Mouse (Mus musculus): ENCODE data around the gene Rab31. TPM values are rescaled to one million over a fixed set of nuclear protein-coding genes. Genes with fewer than 3 reads are reported as not detected.
"Not testable (repeated sequence)": the region's sequence is repeated elsewhere in the genome, so short reads cannot be mapped to it uniquely, and the experiment has no call there.

Gene Rab31
- polyA plus RNA-seq, 1 experiment from 2014 or later: 31.0 TPM

- Histone ChIP-seq H3K4me3 (ENCODE audit: control insufficient read depth in 1 of 2, insufficient read depth in 1 of 2, low read depth in 1 of 2, low read length in 2 of 2) (no peak overlapping the region), H3K4me1 (ENCODE audit: control insufficient read depth in 2 of 2, insufficient read depth in 2 of 2, low read length in 2 of 2) (peaks cover 3 to 9% of the 10 kb centered on the region in 2 experiments), H3K36me3 (ENCODE audit: control insufficient read depth, insufficient read depth, low read length) (no peaks in the 10 kb centered on the region), H3K27ac (replicated peaks in 1 of 2; ENCODE audit: control insufficient read depth in 1 of 2, insufficient read depth in 1 of 2, low read depth in 2 of 2, low read length in 2 of 2) (no peak overlapping the region), H3K4me2 (ENCODE audit: low read length) (no peak overlapping the region), H3K27me3 (ENCODE audit: control insufficient read depth, insufficient read depth, low read length) (no peaks in the 10 kb centered on the region), H3K9ac (ENCODE audit: low read length) (no peak overlapping the region), H3K9me3 (ENCODE audit: control insufficient read depth, low read length) (no peaks in the 10 kb centered on the region)
- 87% methylated on average over 1 of the region's 1 CpGs for WGBS
- no peak for ATAC-seq (ENCODE audit: insufficient number of reproducible peaks, insufficient read depth, low FRiP score, low read depth)
Observed at GRCm38 (mm10) chr17:65639144-65639543, 133.4 kb downstream of the Rab31 start.

- H3K27me3 ChIP-seq (ENCODE audit: control insufficient read depth, insufficient read depth, low read length): no peaks in the 10 kb centered on the region
- WGBS: 65% methylated on average over 14 of the region's 14 CpGs
- peaks cover 3% of the 10 kb centered on the region in 2 experiments; a peak in 3 of 4 replicates for H3K4me1 ChIP-seq (ENCODE audit: control insufficient read depth in 2 of 2, insufficient read depth in 2 of 2, low read length in 2 of 2)
- H3K27ac ChIP-seq (replicated peaks in 1 of 2; ENCODE audit: control insufficient read depth in 1 of 2, insufficient read depth in 1 of 2, low read depth in 2 of 2, low read length in 2 of 2): no peak overlapping the region
- H3K9me3 ChIP-seq (ENCODE audit: control insufficient read depth, low read length): no peaks in the 10 kb centered on the region
- no peak overlapping the region for H3K9ac ChIP-seq (ENCODE audit: low read length)
- H3K36me3 ChIP-seq (ENCODE audit: control insufficient read depth, insufficient read depth, low read length): no peaks in the 10 kb centered on the region
- H3K4me3 ChIP-seq (ENCODE audit: control insufficient read depth in 1 of 2, insufficient read depth in 1 of 2, low read depth in 1 of 2, low read length in 2 of 2): no peak overlapping the region
- no peak overlapping the region for H3K4me2 ChIP-seq (ENCODE audit: low read length)
- no peak for ATAC-seq (ENCODE audit: insufficient number of reproducible peaks, insufficient read depth, low FRiP score, low read depth)
Observed at GRCm38 (mm10) chr17:65635715-65636360, 136.7 kb downstream of the Rab31 start.

GRCm38 (mm10) chr17:65629943-65630342, 142.6 kb downstream of the Rab31 start:
- H3K27ac ChIP-seq (replicated peaks in 1 of 2; ENCODE audit: control insufficient read depth in 1 of 2, insufficient read depth in 1 of 2, low read depth in 2 of 2, low read length in 2 of 2): no peak overlapping the region
- H3K9ac ChIP-seq (ENCODE audit: low read length): no peak overlapping the region
- no peak overlapping the region for H3K4me3 ChIP-seq (ENCODE audit: control insufficient read depth in 1 of 2, insufficient read depth in 1 of 2, low read depth in 1 of 2, low read length in 2 of 2)
- H3K27me3 ChIP-seq (ENCODE audit: control insufficient read depth, insufficient read depth, low read length): no peaks in the 10 kb centered on the region
- H3K4me1 ChIP-seq (ENCODE audit: control insufficient read depth in 2 of 2, insufficient read depth in 2 of 2, low read length in 2 of 2): peaks cover 0 to 4% of the 10 kb centered on the region in 2 experiments; a peak in 3 of 4 replicates
- no peak overlapping the region for H3K4me2 ChIP-seq (ENCODE audit: low read length)
- WGBS: 78% methylated on average over 6 of the region's 6 CpGs
- no peaks in the 10 kb centered on the region for H3K9me3 ChIP-seq (ENCODE audit: control insufficient read depth, low read length)
- no peak for ATAC-seq (ENCODE audit: insufficient number of reproducible peaks, insufficient read depth, low FRiP score, low read depth)
- H3K36me3 ChIP-seq (ENCODE audit: control insufficient read depth, insufficient read depth, low read length): no peaks in the 10 kb centered on the region

- not testable (repeated sequence) for H3K9ac ChIP-seq (ENCODE audit: low read length); H3K36me3 ChIP-seq (ENCODE audit: control insufficient read depth, insufficient read depth, low read length); H3K27me3 ChIP-seq (ENCODE audit: control insufficient read depth, insufficient read depth, low read length); H3K4me1 ChIP-seq (ENCODE audit: control insufficient read depth in 2 of 2, insufficient read depth in 2 of 2, low read length in 2 of 2); H3K9me3 ChIP-seq (ENCODE audit: control insufficient read depth, low read length); H3K4me3 ChIP-seq (ENCODE audit: control insufficient read depth in 1 of 2, insufficient read depth in 1 of 2, low read depth in 1 of 2, low read length in 2 of 2); H3K4me2 ChIP-seq (ENCODE audit: low read length); ATAC-seq (ENCODE audit: insufficient number of reproducible peaks, insufficient read depth, low FRiP score, low read depth); H3K27ac ChIP-seq (replicated peaks in 1 of 2; ENCODE audit: control insufficient read depth in 1 of 2, insufficient read depth in 1 of 2, low read depth in 2 of 2, low read length in 2 of 2)
- WGBS: 38% methylated on average over 13 of the region's 13 CpGs
Observed at GRCm38 (mm10) chr17:65628823-65629532, 143.6 kb downstream of the Rab31 start.

- H3K27ac ChIP-seq (replicated peaks in 1 of 2; ENCODE audit: control insufficient read depth in 1 of 2, insufficient read depth in 1 of 2, low read depth in 2 of 2, low read length in 2 of 2): no peak overlapping the region
- ATAC-seq (ENCODE audit: insufficient number of reproducible peaks, insufficient read depth, low FRiP score, low read depth): no peak
- WGBS: 79% methylated on average over 6 of the region's 6 CpGs
- H3K4me1 ChIP-seq (ENCODE audit: control insufficient read depth in 2 of 2, insufficient read depth in 2 of 2, low read length in 2 of 2): peaks cover 0 to 2% of the 10 kb centered on the region in 2 experiments; a peak in 2 of 4 replicates
- H3K36me3 ChIP-seq (ENCODE audit: control insufficient read depth, insufficient read depth, low read length): no peaks in the 10 kb centered on the region
- peaks cover 5% of the 10 kb centered on the region; the same call in 1 of the 2 replicates for H3K9me3 ChIP-seq (ENCODE audit: control insufficient read depth, low read length)
- no peak overlapping the region for H3K4me2 ChIP-seq (ENCODE audit: low read length)
- H3K4me3 ChIP-seq (ENCODE audit: control insufficient read depth in 1 of 2, insufficient read depth in 1 of 2, low read depth in 1 of 2, low read length in 2 of 2): no peak overlapping the region
- no peaks in the 10 kb centered on the region for H3K27me3 ChIP-seq (ENCODE audit: control insufficient read depth, insufficient read depth, low read length)
- no peak overlapping the region for H3K9ac ChIP-seq (ENCODE audit: low read length)
Observed at GRCm38 (mm10) chr17:65626301-65626700, 146.3 kb downstream of the Rab31 start.

- H3K27ac ChIP-seq (replicated peaks in 1 of 2; ENCODE audit: control insufficient read depth in 1 of 2, insufficient read depth in 1 of 2, low read depth in 2 of 2, low read length in 2 of 2): no peak overlapping the region
Observed at GRCm38 (mm10) chr17:65625563-65625962, 147.0 kb downstream of the Rab31 start.

GRCm38 (mm10) chr17:65623130-65623529, 149.4 kb downstream of the Rab31 start:
- H3K4me3 ChIP-seq (ENCODE audit: control insufficient read depth in 1 of 2, insufficient read depth in 1 of 2, low read depth in 1 of 2, low read length in 2 of 2): no peak overlapping the region
- H3K9ac ChIP-seq (ENCODE audit: low read length): no peak overlapping the region
- peaks cover 5% of the 10 kb centered on the region; the same call in 1 of the 2 replicates for H3K9me3 ChIP-seq (ENCODE audit: control insufficient read depth, low read length)
- ATAC-seq (ENCODE audit: insufficient number of reproducible peaks, insufficient read depth, low FRiP score, low read depth): no peak
- no peak overlapping the region for H3K4me2 ChIP-seq (ENCODE audit: low read length)
- H3K27me3 ChIP-seq (ENCODE audit: control insufficient read depth, insufficient read depth, low read length): no peaks in the 10 kb centered on the region
- no peaks in the 10 kb centered on the region for H3K4me1 ChIP-seq (ENCODE audit: control insufficient read depth in 2 of 2, insufficient read depth in 2 of 2, low read length in 2 of 2)
- H3K36me3 ChIP-seq (ENCODE audit: control insufficient read depth, insufficient read depth, low read length): no peaks in the 10 kb centered on the region
- H3K27ac ChIP-seq (replicated peaks in 1 of 2; ENCODE audit: control insufficient read depth in 1 of 2, insufficient read depth in 1 of 2, low read depth in 2 of 2, low read length in 2 of 2): no peak overlapping the region

More at GRCm38 (mm10) chr17:65625563-65625962, 147.0 kb downstream of the Rab31 start:
- H3K9me3 ChIP-seq (ENCODE audit: control insufficient read depth, low read length): peaks cover 5% of the 10 kb centered on the region; the same call in 1 of the 2 replicates
- H3K9ac ChIP-seq (ENCODE audit: low read length): no peak overlapping the region
- no peak overlapping the region for H3K4me2 ChIP-seq (ENCODE audit: low read length)
- H3K4me3 ChIP-seq (ENCODE audit: control insufficient read depth in 1 of 2, insufficient read depth in 1 of 2, low read depth in 1 of 2, low read length in 2 of 2): no peak overlapping the region
- ATAC-seq (ENCODE audit: insufficient number of reproducible peaks, insufficient read depth, low FRiP score, low read depth): no peak
- no peaks in the 10 kb centered on the region for H3K27me3 ChIP-seq (ENCODE audit: control insufficient read depth, insufficient read depth, low read length)
- WGBS: 77% methylated on average over 6 of the region's 6 CpGs
- H3K4me1 ChIP-seq (ENCODE audit: control insufficient read depth in 2 of 2, insufficient read depth in 2 of 2, low read length in 2 of 2): peaks cover 0 to 2% of the 10 kb centered on the region in 2 experiments; a peak in 2 of 4 replicates
- H3K36me3 ChIP-seq (ENCODE audit: control insufficient read depth, insufficient read depth, low read length): no peaks in the 10 kb centered on the region

Measured in heart, embryonic 14.5 days (tissue).